Mouse (Mus musculus) testis, postnatal 14 days (tissue): ENCODE measurements around the gene Camta1.
"Not testable (repeated sequence)": the region's sequence is repeated elsewhere in the genome, so short reads cannot be mapped to it uniquely, and the experiment has no call there.

Experiments
- DNase-seq: peaks from one replicate; pipeline ENCODE4 v3.0.0; 2021; ENCODE audit warnings: low spot score

Camta1 gene

DNA sequence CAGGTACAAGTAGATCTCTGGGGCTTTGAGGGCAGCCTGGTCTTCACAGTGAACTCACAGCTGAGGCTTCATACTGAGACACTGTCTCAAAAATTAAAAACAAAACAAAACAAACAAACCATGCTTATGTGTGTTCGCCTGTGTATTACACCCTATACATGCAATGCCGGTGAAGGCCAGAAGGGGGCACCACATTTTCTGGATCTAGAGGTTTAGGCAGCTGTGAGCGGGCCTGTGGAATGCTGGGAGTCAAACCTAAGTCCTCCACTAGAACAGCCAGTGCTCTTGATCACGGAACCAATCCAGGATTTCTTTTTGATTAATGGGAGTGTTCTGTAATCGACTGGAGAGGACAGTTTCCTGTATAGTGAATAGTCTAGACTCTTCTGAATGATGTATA, 935.8 kb downstream of the Camta1 start:
- no peak for DNase-seq

- no peak for DNase-seq
Measured at GRCm38 (mm10) chr4:150924936-150925335, 936.7 kb downstream of the Camta1 start.

- no peak for DNase-seq
Measured at GRCm38 (mm10) chr4:150924308-150924707, 937.4 kb downstream of the Camta1 start.

- DNase-seq: no peak
Measured at GRCm38 (mm10) chr4:150921206-150921605, 940.5 kb downstream of the Camta1 start.

- no peak for DNase-seq
Measured at GRCm38 (mm10) chr4:150917336-150918027, 944.2 kb downstream of the Camta1 start.

GRCm38 (mm10) chr4:150915181-150915906, 946.3 kb downstream of the Camta1 start:
- no peak for DNase-seq

DNA sequence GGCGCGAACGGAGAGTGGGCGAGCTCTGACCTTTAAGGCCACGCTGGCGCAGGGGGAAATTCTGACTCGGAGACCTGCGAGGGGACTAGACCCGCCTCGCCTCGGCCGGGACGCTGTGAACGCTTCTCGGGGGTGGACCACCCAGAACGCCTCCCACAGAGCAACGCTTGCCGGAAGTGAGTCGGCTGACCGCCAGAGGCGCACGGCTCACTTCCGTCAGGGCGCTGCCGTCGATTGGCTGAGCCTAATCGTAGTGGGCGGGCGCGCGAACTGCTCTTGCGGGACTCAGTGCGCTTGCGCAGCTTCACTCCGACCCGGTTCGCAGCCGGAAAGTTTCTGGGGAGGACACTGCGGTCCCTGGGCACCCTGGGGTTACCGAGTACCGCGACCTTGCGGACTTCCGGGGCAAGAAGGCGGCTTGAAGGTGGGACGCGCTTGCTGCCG, 947.4 kb downstream of the Camta1 start, which contains the start of the genes Park7 and Tnfrsf9:
Park7 (minus strand) TSS at position 148 of the 444 bp plus-strand sequence.
Tnfrsf9 (plus strand) TSS at position 273 of the 444 bp plus-strand sequence.
- peak; percentile 97 for DNase-seq

DNA sequence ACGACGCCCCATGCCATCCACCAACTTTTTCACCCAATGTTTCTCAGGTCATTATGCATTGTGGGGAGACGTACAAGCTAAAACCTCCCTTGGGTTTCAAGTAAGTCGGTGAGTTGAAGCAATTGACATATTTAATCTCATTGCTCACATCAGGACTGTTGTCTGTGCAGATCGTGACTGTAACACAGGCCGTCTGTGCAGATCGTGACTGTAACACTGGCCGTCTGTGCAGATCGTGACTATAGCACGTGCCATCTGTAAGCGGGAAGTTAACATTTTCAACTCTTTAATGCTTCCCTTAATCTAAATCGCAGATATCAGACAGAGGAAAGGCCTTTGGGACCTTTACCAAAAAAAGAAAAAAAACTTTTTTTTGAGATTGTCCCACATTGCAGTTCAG, 947.9 kb downstream of the Camta1 start:
- DNase-seq: no peak

DNA sequence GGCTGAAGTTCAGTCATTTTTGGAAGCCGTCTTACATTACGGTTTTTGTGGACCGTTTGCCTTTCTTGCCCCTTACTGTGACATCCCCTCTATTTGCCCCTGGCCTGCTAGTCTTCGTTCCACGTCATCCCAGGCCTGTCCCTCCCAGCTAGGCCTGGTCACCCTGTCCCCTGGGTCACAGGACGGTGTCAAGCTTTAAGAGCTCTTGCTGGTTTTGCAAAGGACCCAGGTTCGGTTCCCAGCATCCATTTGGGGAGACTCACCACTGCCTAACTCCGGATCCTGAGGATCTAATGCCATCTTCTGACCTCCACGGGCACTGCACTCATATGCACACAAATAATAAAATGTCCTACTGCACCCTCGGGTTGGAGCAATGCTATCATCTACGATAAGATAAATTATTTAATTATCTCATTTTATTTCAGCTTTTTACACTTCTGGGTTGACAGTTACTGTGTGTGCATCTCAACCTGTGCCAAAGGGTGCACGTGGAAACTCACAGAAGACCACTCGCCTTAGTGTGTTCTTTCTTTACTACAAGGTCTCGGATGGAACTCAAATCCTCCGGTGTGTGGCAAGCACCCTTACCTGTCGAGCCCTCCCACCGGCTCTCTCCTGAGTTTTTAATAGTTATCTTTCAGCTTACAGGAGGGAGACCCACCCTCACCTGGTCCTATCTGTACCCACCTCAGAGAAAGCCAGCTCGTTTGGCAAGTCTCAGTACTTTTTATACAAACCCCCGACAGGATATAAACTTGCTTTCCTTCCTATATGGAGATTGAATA, 951.3 kb downstream of the Camta1 start:
- no peak for DNase-seq

GRCm38 (mm10) chr4:150909451-150910156, 952.1 kb downstream of the Camta1 start:
- DNase-seq: peak; percentile 99

GRCm38 (mm10) chr4:150908512-150908911, 953.2 kb downstream of the Camta1 start:
- not testable (repeated sequence) for DNase-seq

DNA sequence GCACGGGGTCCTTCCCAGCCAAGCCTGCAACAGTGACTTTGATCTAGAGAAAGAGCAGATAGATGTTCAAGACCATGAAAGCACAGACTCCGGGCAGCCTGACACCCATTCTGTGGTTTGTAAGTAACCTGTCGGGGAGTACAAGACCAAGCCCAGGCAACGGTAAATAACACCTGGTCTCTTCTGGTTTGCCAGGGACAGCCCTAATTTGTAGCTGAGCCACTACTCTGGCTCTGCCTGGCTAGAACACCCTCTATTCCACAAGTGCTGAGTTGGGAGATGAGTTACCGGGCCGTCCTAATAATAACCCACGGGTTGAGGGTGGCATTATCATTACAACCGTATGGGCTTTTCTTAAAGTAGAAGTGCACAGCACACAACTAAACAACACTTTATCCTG, 954.6 kb downstream of the Camta1 start:
- DNase-seq: no peak

DNA sequence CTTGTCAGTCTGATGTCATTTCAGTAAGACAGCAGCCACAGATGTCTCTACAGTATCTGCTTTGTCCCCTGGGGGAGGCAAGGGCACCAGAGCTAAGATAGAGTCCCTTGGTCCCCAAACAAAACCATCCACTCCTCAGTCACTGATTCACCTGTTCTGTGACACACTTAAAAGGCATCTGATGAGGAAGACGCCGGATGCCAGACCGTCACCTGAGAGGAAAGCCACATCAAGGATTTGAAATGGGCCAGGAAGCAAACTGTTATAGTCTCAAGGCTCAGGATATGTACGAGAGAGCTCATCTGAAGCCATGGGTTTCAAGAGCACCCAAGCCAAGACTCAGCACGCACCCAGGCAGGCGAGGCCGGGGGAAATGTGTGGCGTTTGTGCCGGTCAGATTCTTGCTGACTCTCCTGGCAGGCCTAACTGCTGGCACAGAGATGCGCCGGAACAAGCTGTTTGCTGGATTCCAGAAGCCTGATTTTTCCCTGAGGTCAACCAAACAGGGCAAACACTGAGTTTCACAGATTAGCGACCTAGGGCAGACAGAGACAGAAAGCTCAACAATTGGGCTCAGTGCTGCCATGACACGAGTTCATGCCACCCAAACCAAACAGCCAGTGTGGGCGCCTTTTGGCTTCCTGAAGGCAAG, 958.5 kb downstream of the Camta1 start:
- no peak for DNase-seq

- DNase-seq: no peak
Measured at GRCm38 (mm10) chr4:150902062-150902461, 959.6 kb downstream of the Camta1 start.

- DNase-seq: peak; percentile 74
Measured at GRCm38 (mm10) chr4:150901651-150902050, 960.0 kb downstream of the Camta1 start.

DNA sequence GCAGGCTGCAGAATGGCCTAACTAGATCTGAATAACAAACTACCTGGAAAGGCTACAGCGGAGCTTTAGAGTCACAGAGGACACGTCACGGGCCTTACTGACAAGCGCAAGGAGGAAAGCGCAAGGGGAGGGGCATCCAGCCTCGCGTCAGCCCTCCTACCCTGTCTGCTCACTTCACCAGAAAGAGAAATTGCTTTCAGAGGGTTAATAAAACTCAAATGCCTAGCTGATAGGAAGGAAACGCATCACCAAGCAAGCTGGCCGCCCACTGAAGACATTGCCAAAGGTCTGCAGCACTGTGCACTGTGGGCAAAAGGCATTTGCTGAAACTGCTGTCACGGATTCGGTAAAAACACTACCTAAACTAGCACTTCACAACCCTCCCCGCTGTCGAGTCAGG, 961.2 kb downstream of the Camta1 start:
- DNase-seq: no peak

- DNase-seq: no peak
Measured at GRCm38 (mm10) chr4:150898716-150899365, 962.8 kb downstream of the Camta1 start.

DNA sequence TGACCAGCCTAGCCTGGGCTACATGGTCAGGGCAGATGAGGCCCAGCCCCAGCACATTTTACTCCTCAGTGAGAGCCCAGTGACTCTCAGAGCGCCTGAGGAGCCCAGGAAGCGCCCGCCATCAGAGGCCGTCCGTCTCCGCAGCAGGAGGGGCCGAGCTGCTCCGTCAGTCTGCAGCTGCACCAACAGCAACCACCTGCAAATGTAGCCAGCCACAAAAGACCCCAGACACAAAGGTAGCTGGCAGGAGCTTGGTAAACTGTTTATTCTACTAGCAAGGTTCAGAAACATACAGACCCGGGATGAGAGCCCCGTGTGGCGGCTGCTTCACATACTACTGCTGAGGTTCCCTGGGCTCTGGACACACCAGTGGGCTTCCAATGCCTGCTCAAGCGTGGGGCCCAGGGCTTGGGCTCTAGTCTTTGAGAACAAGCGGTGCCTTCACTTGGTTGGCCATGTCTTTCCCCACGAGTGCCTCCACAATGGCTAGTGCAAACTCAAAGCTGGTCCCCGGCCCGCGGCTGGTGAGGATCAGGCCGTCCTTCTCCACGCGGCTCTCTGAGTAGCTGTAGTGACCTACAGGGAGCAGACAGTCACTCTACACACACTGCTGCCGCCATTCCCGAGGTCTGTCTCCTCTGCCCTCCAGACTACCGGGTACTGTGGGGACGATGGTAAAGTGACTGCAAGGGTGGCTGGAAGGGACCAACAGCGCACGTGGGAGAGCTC, 964.6 kb downstream of the Camta1 start:
- DNase-seq: no peak

DNA sequence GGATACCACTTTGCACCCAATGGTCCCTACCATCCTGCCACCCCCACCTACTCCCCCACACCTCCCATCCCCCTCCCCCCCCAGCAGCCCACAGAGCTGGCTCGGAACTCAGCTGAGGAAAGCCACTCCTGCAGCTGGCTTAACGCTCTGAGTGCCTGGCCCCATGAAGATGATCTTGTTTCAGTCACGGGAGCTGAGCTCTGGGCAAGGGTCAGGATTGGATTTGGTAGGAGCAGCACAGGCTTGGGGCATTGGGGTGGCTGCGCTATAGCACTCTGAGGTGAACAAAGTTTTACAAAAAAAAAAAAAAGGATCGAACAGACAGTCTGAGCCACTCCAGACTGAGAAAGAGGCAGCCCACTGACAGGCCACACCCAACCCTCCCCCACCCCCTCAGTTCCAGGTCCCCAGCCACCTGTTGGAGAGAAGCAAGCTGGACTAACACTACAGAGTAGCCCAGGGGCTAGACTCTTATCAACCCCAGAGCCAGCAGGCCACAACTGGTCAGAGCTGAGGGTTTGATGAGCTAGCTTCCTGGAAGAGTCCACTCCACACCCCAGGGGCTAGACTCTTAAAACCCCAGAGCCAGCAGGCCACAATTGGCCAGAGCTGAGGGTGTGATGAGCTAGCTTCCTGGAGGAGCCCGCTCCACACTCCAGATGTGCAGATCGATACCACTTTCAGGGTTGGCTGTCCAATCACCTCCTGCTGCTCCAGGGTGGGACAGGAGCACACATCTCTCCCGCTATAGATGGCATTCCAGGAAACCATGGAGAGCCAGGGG, 966.8 kb downstream of the Camta1 start:
- no peak for DNase-seq
